Mouse (Mus musculus) MEL (cell line): Measurements from ENCODE around the gene Hoxb4. TPM values are rescaled to one million over a fixed set of nuclear protein-coding genes. Genes with fewer than 3 reads are reported as not detected.

ENCODE experiments used
- DNase-seq: peaks from one replicate; pipeline ENCODE4 v3.0.0; 2011; ENCODE audit warnings: low read depth, low spot score
- H3K27ac ChIP-seq: 2 replicates; pipeline ENCODE4 v1.5.1; 2012; ENCODE audit warnings: low read depth, mild to moderate bottlenecking, control low read depth, low read length, moderate library complexity; ENCODE audit not compliant: control insufficient read depth
- H3K27me3 ChIP-seq, 2 experiments: fragments of 150-350 bp in 1 of 2; sonication (generic) in 1 of 2; 2 replicates each; pipeline ENCODE4 v1.6.1; 2012; ENCODE audit warnings: low read length in 2 of 2, mild to moderate bottlenecking in 2 of 2, improper control_type of control experiment in 1 of 2, moderate library complexity in 1 of 2; ENCODE audit not compliant: insufficient read depth in 2 of 2, control insufficient read depth in 1 of 2
- H3K36me3 ChIP-seq, 2 experiments: 2 replicates each; pipeline ENCODE4 v1.6.1; 2012 to 2014; ENCODE audit warnings: low read length in 2 of 2, improper control_type of control experiment in 1 of 2, inconsistent platforms in 1 of 2, mild to moderate bottlenecking in 1 of 2; ENCODE audit not compliant: insufficient read depth in 2 of 2, control insufficient read depth in 1 of 2
- H3K4me1 ChIP-seq, 2 experiments: fragments of 150-350 bp in 1 of 2; sonication (generic) in 1 of 2; 2 replicates each; pipeline ENCODE4 v1.6.1; 2012; ENCODE audit warnings: low read length in 2 of 2, improper control_type of control experiment in 1 of 2, mild to moderate bottlenecking in 1 of 2; ENCODE audit not compliant: insufficient read depth in 2 of 2, control insufficient read depth in 1 of 2
- H3K4me3 ChIP-seq, 2 experiments: fragments of 150-350 bp in 1 of 2; sonication (generic) in 1 of 2; 2 replicates each; pipeline ENCODE4 v1.5.1; 2012; ENCODE audit warnings: low read depth in 2 of 2, low read length in 2 of 2, mild to moderate bottlenecking in 2 of 2, moderate library complexity in 2 of 2, control low read depth in 1 of 2, improper control_type of control experiment in 1 of 2; ENCODE audit not compliant: control insufficient read depth in 1 of 2, insufficient read depth in 1 of 2
- H3K79me2 ChIP-seq: 2 replicates; pipeline ENCODE4 v1.6.1; 2012; ENCODE audit warnings: mild to moderate bottlenecking, low read length, moderate library complexity; ENCODE audit not compliant: control insufficient read depth, poor library complexity, insufficient read depth
- H3K9ac ChIP-seq: 2 replicates; pipeline ENCODE4 v1.6.1; 2012; ENCODE audit warnings: low read depth, mild to moderate bottlenecking, control low read depth, low read length, moderate library complexity; ENCODE audit not compliant: control insufficient read depth, poor library complexity, severe bottlenecking
- H3K9me3 ChIP-seq: fragments of 150-350 bp; sonication (generic); replicated peaks from 2 replicates; pipeline ENCODE4 v1.6.1; 2012; ENCODE audit warnings: mild to moderate bottlenecking, low read length, improper control_type of control experiment, moderate library complexity; ENCODE audit not compliant: insufficient read depth
- CTCF ChIP-seq, 3 experiments: IDR thresholded peaks in 2 of 3; conservative IDR thresholded peaks in 1 of 3; 2 replicates each; pipeline ENCODE4 v1.5.1; 2011 to 2012; ENCODE audit warnings: low read length in 3 of 3, low read depth in 2 of 3, mild to moderate bottlenecking in 2 of 3, improper control_type of control experiment in 1 of 3, inconsistent platforms in 1 of 3, mixed read lengths in 1 of 3, moderate library complexity in 1 of 3; ENCODE audit not compliant: control insufficient read depth in 1 of 3, insufficient read depth in 1 of 3, poor library complexity in 1 of 3, severe bottlenecking in 1 of 3
- E2F4 ChIP-seq: IDR thresholded peaks from 2 replicates; pipeline ENCODE4 v1.6.1; 2011; ENCODE audit warnings: low read depth, low read length, improper control_type of control experiment, borderline replicate concordance
- ELF1 ChIP-seq: IDR thresholded peaks from 2 replicates; pipeline ENCODE4 v1.6.1; 2014; ENCODE audit warnings: low read depth, mild to moderate bottlenecking, inconsistent platforms, low read length, improper control_type of control experiment, moderate library complexity
- EP300 ChIP-seq, 2 experiments: IDR thresholded peaks; 2 replicates each; pipeline ENCODE4 v1.6.1; 2011; ENCODE audit warnings: improper control_type of control experiment in 2 of 2, low read length in 2 of 2, low read depth in 1 of 2, mild to moderate bottlenecking in 1 of 2
- GATA1 ChIP-seq: IDR thresholded peaks from 2 replicates; pipeline ENCODE4 v1.6.1; 2011; ENCODE audit warnings: low read depth, low read length, improper control_type of control experiment
- MAFK ChIP-seq: IDR thresholded peaks from 2 replicates; pipeline ENCODE4 v1.6.1; 2011; ENCODE audit warnings: low read depth, mild to moderate bottlenecking, low read length, improper control_type of control experiment, borderline replicate concordance
- MAX ChIP-seq: IDR thresholded peaks from 2 replicates; pipeline ENCODE4 v1.6.1; 2011; ENCODE audit warnings: low read length, improper control_type of control experiment
- MXI1 ChIP-seq: IDR thresholded peaks from 2 replicates; pipeline ENCODE4 v1.6.1; 2011; ENCODE audit warnings: mild to moderate bottlenecking, low read depth, low read length, improper control_type of control experiment
- MYC ChIP-seq: IDR thresholded peaks from 2 replicates; pipeline ENCODE4 v1.6.1; 2011; ENCODE audit warnings: low read depth, mild to moderate bottlenecking, low read length, improper control_type of control experiment, moderate library complexity
- POLR2A ChIP-seq, 2 experiments: IDR thresholded peaks; 2 replicates each; pipeline ENCODE4 v1.6.1; 2011 to 2012; ENCODE audit warnings: low read length in 2 of 2, mild to moderate bottlenecking in 2 of 2, control low read depth in 1 of 2, improper control_type of control experiment in 1 of 2, low read depth in 1 of 2, moderate library complexity in 1 of 2; ENCODE audit not compliant: control insufficient read depth in 1 of 2, insufficient read depth in 1 of 2, poor library complexity in 1 of 2
- POLR2AphosphoS5 ChIP-seq: IDR thresholded peaks from 2 replicates; pipeline ENCODE4 v1.6.1; 2012; ENCODE audit warnings: low read depth, borderline replicate concordance, mild to moderate bottlenecking, inconsistent platforms, low read length, moderate library complexity, mixed read lengths
- RCOR1 ChIP-seq: IDR thresholded peaks from 2 replicates; pipeline ENCODE4 v1.6.1; 2012; ENCODE audit warnings: low read depth, mild to moderate bottlenecking, inconsistent platforms, low read length, improper control_type of control experiment
- SIN3A ChIP-seq: IDR thresholded peaks from 2 replicates; pipeline ENCODE4 v1.6.1; 2012; ENCODE audit warnings: low read length, improper control_type of control experiment, inconsistent platforms
- TBP ChIP-seq: IDR thresholded peaks from 2 replicates; pipeline ENCODE4 v1.8.0; 2011; ENCODE audit warnings: low read depth, low read length, improper control_type of control experiment
- UBTF ChIP-seq: IDR thresholded peaks from 2 replicates; pipeline ENCODE4 v1.6.1; 2012; ENCODE audit warnings: low read depth, mild to moderate bottlenecking, inconsistent platforms, low read length, improper control_type of control experiment, moderate library complexity, borderline replicate concordance; ENCODE audit not compliant: insufficient read depth
- USF1 ChIP-seq: IDR thresholded peaks from 2 replicates; pipeline ENCODE4 v1.6.1; 2014; ENCODE audit warnings: low read depth, mild to moderate bottlenecking, inconsistent platforms, low read length, improper control_type of control experiment, moderate library complexity
- USF2 ChIP-seq, 2 experiments: IDR thresholded peaks; 2 replicates each; pipeline ENCODE4 v1.6.1; 2011 to 2012; ENCODE audit warnings: improper control_type of control experiment in 2 of 2, low read length in 2 of 2, borderline replicate concordance in 1 of 2, inconsistent platforms in 1 of 2, low read depth in 1 of 2, mild to moderate bottlenecking in 1 of 2; ENCODE audit not compliant: insufficient read depth in 1 of 2
- ZC3H11A ChIP-seq: IDR thresholded peaks from 2 replicates; pipeline ENCODE4 v1.6.1; 2012; ENCODE audit warnings: low read depth, mild to moderate bottlenecking, inconsistent platforms, low read length, improper control_type of control experiment
- ZNF384 ChIP-seq: IDR thresholded peaks from 2 replicates; pipeline ENCODE4 v1.6.1; 2012; ENCODE audit warnings: low read depth, mild to moderate bottlenecking, inconsistent platforms, low read length, improper control_type of control experiment
- polyA plus RNA-seq, 2 experiments: library from polyadenylated mRNA; stranded (reverse) in 1 of 2; unstranded in 1 of 2; fragments of >175 nt in 1 of 2; fragments of >200 nt in 1 of 2; gene quantifications; 2 replicates each; pipeline versions ENCODE4 v1.2.1 to v1.2.4; 2012; ENCODE audit warnings: low replicate concordance in 2 of 2, low read depth in 1 of 2; ENCODE audit not compliant: insufficient read length in 2 of 2, insufficient read depth in 1 of 2, missing spikeins in 1 of 2
- total RNA-seq: library from RNA; depleted of rRNA; stranded (reverse); fragments of 300-350 nt; gene quantifications from 2 replicates; pipeline ENCODE4 v1.2.3, GENCODE M21; 2012

Gene Hoxb4
- total and polyA plus RNA-seq, 3 experiments, result not detected

DNA sequence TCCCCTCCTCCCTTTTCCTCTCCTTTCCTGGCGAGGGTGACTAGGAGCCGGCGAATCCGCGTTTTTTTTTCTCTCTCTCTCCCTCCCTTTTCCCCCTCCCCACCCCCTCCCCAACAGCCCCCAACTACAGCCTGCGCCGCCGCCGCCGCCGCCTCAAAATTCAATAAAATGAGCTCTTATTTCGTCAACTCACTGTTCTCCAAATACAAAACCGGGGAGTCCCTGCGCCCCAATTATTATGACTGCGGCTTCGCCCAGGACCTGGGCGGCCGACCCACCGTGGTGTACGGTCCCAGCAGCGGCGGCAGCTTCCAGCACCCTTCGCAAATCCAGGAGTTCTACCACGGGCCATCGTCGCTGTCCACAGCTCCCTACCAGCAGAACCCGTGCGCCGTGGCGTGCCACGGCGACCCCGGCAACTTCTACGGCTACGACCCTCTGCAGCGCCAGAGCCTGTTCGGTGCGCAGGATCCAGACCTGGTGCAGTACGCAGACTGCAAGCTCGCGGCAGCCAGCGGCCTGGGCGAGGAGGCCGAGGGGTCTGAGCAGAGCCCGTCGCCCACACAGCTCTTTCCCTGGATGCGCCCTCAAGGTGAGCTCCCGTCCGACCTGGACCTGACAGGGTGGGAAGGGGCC is 35.2 kb upstream of the Hoxb4 start:
- Histone ChIP-seq H3K9me3 (no peaks in the 10 kb centered on the region), H3K36me3 (no peaks in the 10 kb centered on the region), H3K9ac (no peak overlapping the region), H3K79me2 (no peaks in the 10 kb centered on the region), H3K4me3 (no peak overlapping the region), H3K4me1 (no peaks in the 10 kb centered on the region), H3K27me3 (peaks cover 2 to 7% of the 10 kb centered on the region in 2 experiments), H3K27ac (no peak overlapping the region)
- no peak for DNase-seq
- no peak for TF ChIP-seq MAX

DNA sequence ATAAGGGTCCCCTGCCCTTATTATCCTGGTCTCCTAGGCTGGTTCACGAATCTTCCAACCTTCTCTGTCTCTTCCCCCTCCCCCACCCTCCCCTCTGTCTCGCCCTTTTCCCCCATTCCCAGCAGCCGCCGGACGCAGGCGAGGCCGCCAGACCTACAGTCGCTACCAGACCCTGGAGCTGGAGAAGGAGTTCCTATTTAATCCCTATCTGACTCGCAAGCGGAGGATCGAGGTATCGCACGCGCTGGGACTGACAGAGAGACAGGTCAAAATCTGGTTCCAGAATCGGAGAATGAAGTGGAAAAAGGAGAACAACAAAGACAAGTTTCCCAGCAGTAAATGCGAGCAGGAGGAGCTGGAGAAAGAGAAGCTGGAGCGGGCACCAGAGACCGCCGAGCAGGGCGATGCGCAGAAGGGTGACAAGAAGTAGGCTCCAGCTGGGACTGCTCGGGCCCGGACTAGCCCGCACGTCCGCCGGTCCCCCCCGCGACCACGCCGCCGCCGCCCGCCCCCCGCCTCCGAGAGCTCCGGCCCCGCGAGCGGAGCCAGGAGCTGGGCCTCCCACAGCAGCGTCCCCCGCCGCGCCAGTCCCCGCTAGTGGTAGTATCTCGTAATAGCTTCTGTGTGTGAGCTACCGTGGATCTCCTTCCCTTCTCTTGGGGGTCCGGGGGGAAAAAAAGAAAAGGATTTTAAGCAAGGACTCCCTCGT is 33.9 kb upstream of the Hoxb4 start:
- DNase-seq, result no peak
- no peak overlapping the region for H3K4me3 ChIP-seq
- no peak overlapping the region for H3K9ac ChIP-seq
- no peak overlapping the region for H3K27ac ChIP-seq
- no peaks in the 10 kb centered on the region for H3K9me3 ChIP-seq
- H3K27me3 ChIP-seq, result peaks cover 2 to 7% of the 10 kb centered on the region in 2 experiments
- TF ChIP-seq ZC3H11A, result no peak
- no peak for TF ChIP-seq ELF1
- TF ChIP-seq EP300 (IDR thresholded peaks at IDR 0.05; ENCODE audit: low read depth in 1 of 2, low read length in 2 of 2), result no peak
- TF ChIP-seq USF1, result no peak
- TF ChIP-seq SIN3A, result no peak
- no peak for TF ChIP-seq POLR2AphosphoS5
- no peak for TF ChIP-seq UBTF
- no peak for TF ChIP-seq TBP
- no peak for TF ChIP-seq USF2 (IDR thresholded peaks at IDR 0.05; ENCODE audit: borderline replicate concordance in 1 of 2, insufficient read depth in 1 of 2, low read depth in 1 of 2, low read length in 2 of 2)
- no peak for TF ChIP-seq RCOR1
- TF ChIP-seq GATA1, result no peak
- TF ChIP-seq E2F4, result no peak
- no peak for TF ChIP-seq POLR2A (IDR thresholded peaks at IDR 0.05; ENCODE audit: control insufficient read depth in 1 of 2, insufficient read depth in 1 of 2, low read depth in 1 of 2, low read length in 2 of 2, poor library complexity in 1 of 2)
- no peak for TF ChIP-seq MXI1
- no peak for TF ChIP-seq MYC
- no peak for TF ChIP-seq ZNF384
- no peak for TF ChIP-seq CTCF (IDR thresholded peaks at IDR 0.05 in 2 of 3, conservative IDR thresholded peaks at IDR 0.05 in 1 of 3; ENCODE audit: control insufficient read depth in 1 of 3, insufficient read depth in 1 of 3, low read depth in 2 of 3, low read length in 3 of 3, poor library complexity in 1 of 3, severe bottlenecking in 1 of 3)
- no peak for TF ChIP-seq MAFK
- no peak for TF ChIP-seq MAX
- no peaks in the 10 kb centered on the region for H3K4me1 ChIP-seq
- H3K79me2 ChIP-seq, result no peaks in the 10 kb centered on the region
- H3K36me3 ChIP-seq, result no peaks in the 10 kb centered on the region
